Mouse (Mus musculus): ENCODE measurements around the gene Tmem11.
A peak's percentile ranks its signal among the peaks of the same experiment; 100 is the strongest.

The Tmem11 gene

GRCm38 (mm10) chr11:60878675-60879294 lies at the start of gene Tmem11:
Tmem11 (minus strand) TSS chr11:60879272.
- DNase-seq (ENCODE audit: low read depth, low spot score) = peak; percentile 100

GRCm38 (mm10) chr11:60927264-60927663 lies 48.2 kb upstream of the Tmem11 start:
- peak; percentile 97 for DNase-seq (ENCODE audit: low read depth, low spot score)

GRCm38 (mm10) chr11:60924981-60925380 lies 45.9 kb upstream of the Tmem11 start:
- no peak for DNase-seq (ENCODE audit: low read depth, low spot score)

GRCm38 (mm10) chr11:60924498-60924897 lies 45.4 kb upstream of the Tmem11 start:
- DNase-seq (ENCODE audit: low read depth, low spot score) = peak; percentile 86

GRCm38 (mm10) chr11:60922964-60923363 lies 43.9 kb upstream of the Tmem11 start:
- DNase-seq (ENCODE audit: low read depth, low spot score) = peak; percentile 93

GRCm38 (mm10) chr11:60922195-60922594 lies 43.1 kb upstream of the Tmem11 start:
- DNase-seq (ENCODE audit: low read depth, low spot score) = peak; percentile 66

GRCm38 (mm10) chr11:60920021-60920420 lies 40.9 kb upstream of the Tmem11 start:
- no peak for DNase-seq (ENCODE audit: low read depth, low spot score)

- DNase-seq (ENCODE audit: low read depth, low spot score) = no peak
These were observed 36.1 kb upstream of the Tmem11 start for GRCm38 (mm10) chr11:60915201-60915600.

GRCm38 (mm10) chr11:60914491-60914890 lies 35.4 kb upstream of the Tmem11 start, which contains the start of gene Natd1:
Natd1 (minus strand) TSS chr11:60914750.
- DNase-seq (ENCODE audit: low read depth, low spot score) = no peak

- peak; percentile 96 for DNase-seq (ENCODE audit: low read depth, low spot score)
These were observed 34.5 kb upstream of the Tmem11 start for GRCm38 (mm10) chr11:60913301-60914196.

- DNase-seq (ENCODE audit: low read depth, low spot score) = no peak
These were observed 33.5 kb upstream of the Tmem11 start for GRCm38 (mm10) chr11:60912525-60912973.

GRCm38 (mm10) chr11:60909626-60910025 lies 30.6 kb upstream of the Tmem11 start:
- DNase-seq (ENCODE audit: low read depth, low spot score) = no peak

- peak; percentile 44 for DNase-seq (ENCODE audit: low read depth, low spot score)
These were observed 29.0 kb upstream of the Tmem11 start for GRCm38 (mm10) chr11:60908073-60908472.

- DNase-seq (ENCODE audit: low read depth, low spot score) = no peak
These were observed 27.4 kb upstream of the Tmem11 start for GRCm38 (mm10) chr11:60906449-60906848.

- no peak for DNase-seq (ENCODE audit: low read depth, low spot score)
These were observed 26.5 kb upstream of the Tmem11 start for GRCm38 (mm10) chr11:60905407-60906120.

GRCm38 (mm10) chr11:60903661-60904061 lies 24.6 kb upstream of the Tmem11 start:
- DNase-seq (ENCODE audit: low read depth, low spot score) = no peak

GRCm38 (mm10) chr11:60902486-60902885 lies 23.4 kb upstream of the Tmem11 start:
- no peak for DNase-seq (ENCODE audit: low read depth, low spot score)

- DNase-seq (ENCODE audit: low read depth, low spot score) = no peak
These were observed 22.9 kb upstream of the Tmem11 start for GRCm38 (mm10) chr11:60902001-60902400.

- DNase-seq (ENCODE audit: low read depth, low spot score) = no peak
These were observed 16.8 kb upstream of the Tmem11 start for GRCm38 (mm10) chr11:60895915-60896314.

GRCm38 (mm10) chr11:60890744-60891143 lies 11.7 kb upstream of the Tmem11 start:
- DNase-seq (ENCODE audit: low read depth, low spot score) = no peak

- DNase-seq (ENCODE audit: low read depth, low spot score) = no peak
These were observed 11.2 kb upstream of the Tmem11 start for GRCm38 (mm10) chr11:60890286-60890685.

- no peak for DNase-seq (ENCODE audit: low read depth, low spot score)
These were observed 10.8 kb upstream of the Tmem11 start for GRCm38 (mm10) chr11:60889861-60890260.

Measured in ZHBTc4 (cell line).